Mouse (Mus musculus) cerebellum, adult 9-10 months (tissue): Measurements from ENCODE around the gene Brwd1.
"Not testable (repeated sequence)": the region's sequence is repeated elsewhere in the genome, so short reads cannot be mapped to it uniquely, and the experiment has no call there.

Source experiments
- DNase-seq: peaks from one replicate; pipeline ENCODE4 v3.0.0; 2022

The Brwd1 gene

DNA sequence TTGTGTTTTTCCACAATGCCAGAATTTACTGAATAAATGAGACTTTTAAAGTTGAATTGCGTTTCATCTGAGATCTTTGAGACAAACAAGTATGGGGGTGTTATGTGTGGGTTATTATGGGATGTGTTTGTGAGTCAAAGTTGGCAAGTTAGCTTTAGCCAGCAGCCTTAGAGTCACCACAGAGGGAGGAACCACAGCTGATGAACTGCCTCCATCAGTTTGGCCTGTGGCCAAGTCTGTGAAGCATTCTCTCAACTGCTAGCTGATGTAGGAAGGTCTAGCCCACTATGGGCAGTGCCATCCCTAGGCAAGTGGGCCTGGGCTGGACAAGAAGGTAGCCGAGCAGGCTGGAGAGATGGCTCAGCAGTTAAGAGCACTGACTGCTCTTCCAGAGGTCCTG is 111.5 kb downstream of the Brwd1 start:
- no peak for DNase-seq

DNA sequence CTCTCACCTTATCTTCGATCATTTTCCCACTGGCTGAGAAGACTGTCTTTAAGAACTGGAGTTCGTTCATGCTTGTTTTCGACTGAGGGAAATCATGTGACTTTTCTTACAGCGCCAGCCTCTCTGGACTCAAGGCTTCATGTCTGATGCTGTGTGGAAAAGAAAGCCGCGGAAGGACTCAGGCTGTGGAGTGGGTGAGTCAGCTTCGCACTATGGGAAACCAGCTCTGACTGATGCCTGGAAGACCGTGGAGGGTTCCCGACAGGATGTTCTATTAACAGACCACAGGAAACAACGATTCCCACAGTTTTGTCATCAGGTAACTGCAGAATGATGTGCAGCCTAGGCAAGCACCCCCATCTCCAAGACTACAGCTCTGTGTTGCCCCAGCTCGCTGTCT is 114.9 kb downstream of the Brwd1 start:
- DNase-seq, result no peak

DNA sequence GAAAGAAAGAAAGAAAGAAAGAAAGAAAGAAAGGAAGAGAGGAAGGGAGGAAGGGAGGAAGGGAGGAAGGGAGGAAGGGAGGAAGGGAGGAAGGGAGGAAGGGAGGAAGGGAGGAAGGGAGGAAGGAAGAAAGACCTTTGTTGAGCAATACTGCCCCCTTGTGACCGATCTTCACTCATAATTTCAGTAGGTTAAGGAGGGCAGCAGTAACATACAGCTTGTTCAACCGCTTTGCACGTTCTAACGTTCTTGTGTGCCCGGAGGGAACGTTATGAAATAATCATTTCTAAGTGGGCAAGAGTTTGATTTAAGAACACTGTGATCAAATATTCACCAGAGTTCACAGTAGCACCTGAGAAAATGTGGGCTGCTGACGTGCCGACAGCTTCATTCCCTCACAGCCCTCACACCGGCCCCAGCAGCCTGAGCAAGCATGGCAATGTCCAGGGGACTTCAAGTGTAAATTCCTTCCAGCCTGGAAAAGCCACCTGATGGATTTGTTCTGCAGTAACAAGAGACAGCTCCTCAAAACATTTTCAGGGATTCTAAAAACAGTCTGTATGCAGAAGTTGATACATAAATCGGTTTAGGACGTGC is 117.8 kb downstream of the Brwd1 start:
- DNase-seq, result peak; percentile 49

DNA sequence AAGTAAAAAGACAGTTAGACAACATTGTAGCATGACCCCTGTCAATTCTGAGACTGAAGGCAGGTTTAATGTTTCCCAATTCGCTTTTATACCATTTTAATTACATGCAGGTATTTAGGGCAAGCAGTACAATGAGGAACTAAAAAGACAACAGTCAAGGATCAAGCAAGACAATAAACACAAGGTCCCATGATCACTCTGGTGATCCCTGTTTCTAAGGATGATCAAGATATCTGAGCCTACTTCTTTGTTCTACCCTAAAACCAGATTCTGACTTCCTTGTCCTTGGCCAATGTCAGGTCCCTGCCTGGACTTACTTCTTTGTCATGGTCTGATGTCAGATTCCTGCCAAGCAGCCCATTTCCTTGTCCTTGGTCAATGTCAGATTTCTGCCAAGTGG is 120.8 kb downstream of the Brwd1 start:
- not testable (repeated sequence) for DNase-seq

DNA sequence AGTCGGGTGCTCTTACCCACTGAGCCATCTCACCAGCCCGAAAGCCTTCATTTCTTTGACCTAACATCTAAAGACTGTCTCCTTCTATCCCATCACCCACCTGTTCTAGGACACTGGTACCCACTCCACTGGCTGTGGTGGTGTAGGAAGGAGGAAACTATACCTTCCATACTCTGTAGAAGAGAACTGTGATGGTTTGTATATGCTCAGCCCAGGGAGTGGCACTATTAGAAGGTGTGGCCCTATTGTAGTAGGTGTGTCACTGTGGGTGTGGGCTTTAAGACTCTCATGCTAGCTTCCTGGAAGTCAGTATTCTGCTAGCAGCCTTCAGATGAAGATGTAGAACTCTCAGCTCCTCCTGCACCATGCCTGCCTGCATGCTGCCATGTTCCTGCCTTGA is 121.6 kb downstream of the Brwd1 start:
- DNase-seq, result not testable (repeated sequence)

DNA sequence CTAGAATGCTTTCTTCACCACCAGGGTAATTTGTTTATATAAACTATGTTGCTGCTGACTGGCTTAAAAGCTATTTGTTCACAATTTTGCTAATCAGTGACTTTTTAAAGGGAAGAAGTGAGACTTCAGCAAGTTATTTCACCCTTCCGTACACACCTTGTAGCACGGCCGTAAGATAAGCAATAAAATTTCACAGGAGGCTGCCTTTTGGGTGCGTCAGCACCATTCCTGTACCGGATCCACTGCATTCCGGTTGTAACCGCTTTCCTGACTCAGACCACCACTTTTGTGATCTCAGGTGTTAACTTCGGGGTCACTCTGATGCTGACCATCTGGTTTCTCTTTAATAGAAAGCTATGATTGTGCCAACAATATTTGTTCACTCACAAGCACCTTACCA is 124.2 kb downstream of the Brwd1 start:
- no peak for DNase-seq

DNA sequence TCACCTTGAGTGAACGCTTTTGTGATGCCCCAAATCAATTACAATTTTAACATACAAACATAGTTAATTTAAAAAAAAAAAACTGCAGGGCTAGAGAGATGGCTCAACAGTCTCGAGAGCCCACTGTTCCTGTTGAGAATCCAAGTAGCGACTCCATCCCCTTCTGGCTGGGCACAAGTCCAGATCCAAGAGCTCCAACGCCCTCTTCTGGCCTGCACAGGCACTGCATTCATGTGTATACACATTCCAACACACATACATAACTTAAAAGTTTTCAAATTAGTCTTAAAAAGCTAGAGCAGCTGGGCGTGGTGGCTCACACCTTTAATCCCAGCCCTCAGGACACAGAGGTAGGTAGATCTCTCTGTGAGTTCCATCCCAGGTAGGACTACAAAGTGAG is 125.7 kb downstream of the Brwd1 start:
- DNase-seq, result no peak

DNA sequence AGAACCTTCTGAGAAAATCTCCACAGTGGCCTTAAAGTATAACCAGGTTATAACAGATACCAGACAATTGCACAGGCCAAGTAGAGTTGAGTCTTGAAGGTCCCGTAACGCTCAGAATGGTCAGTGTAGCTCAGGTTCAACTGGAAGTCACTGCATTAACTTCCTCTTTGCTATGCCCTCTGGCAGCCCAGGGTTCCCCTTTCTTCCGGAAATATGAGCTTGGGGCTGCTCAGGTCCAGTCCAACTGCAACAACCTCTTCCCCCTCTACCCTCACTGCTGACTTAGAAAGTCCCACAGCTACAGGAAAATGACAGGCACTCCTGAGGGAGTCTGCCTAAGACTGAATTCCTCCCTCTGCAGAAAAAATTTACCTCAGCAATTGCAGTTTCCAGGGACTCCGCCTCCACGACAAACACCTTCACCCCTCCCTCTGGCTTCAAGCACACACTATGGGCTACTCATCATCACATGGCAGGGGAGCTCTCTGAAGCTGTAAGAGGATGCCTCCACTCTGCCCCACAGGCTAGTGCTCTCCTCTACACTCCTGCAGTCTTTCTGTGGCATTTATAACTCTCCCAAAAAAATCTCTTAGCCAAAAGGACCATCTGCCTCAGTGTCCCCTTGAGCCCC is 126.5 kb downstream of the Brwd1 start:
- DNase-seq, result no peak

DNA sequence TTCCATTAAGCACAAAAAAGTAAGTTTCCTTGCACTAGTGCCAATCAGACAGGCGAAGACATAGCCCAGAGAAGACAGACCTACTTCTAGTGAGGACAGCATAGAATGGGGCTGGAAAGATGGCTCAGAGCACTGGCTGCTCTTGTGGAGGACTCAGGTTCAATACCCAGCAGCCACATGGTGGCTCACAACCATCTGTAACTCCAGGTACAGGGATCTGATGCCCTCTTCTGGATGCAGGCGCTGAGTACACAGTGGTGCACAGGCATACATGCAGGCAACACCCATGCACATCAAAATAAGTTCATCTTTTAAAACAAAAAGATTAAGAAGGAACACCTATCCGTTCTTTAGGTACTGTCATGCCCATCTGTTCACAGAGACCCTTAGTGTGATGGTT is 128.0 kb downstream of the Brwd1 start:
- no peak for DNase-seq

DNA sequence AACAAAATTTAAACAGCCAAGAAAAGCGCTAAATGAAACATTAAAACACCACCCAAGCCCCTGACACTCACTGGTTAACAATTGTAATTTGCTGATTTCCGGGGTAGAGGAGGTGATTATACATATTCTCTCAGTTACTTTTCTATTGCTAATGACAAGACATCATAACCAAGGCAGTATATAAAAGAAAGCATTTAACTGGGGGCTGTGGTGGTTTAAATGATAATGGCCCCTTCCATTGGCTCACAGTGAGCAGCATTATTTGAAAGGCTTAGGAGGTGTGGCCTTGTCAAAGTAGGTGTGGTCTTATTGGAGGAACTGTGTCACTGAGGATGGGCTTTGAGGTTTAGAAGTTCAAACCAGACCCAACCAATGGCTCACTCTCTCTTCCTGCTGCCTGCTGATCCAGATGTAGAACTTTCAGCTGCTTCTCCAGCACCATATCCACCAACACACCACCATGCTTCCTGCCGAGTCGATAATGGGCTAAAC is 129.1 kb downstream of the Brwd1 start:
- DNase-seq, result no peak

DNA sequence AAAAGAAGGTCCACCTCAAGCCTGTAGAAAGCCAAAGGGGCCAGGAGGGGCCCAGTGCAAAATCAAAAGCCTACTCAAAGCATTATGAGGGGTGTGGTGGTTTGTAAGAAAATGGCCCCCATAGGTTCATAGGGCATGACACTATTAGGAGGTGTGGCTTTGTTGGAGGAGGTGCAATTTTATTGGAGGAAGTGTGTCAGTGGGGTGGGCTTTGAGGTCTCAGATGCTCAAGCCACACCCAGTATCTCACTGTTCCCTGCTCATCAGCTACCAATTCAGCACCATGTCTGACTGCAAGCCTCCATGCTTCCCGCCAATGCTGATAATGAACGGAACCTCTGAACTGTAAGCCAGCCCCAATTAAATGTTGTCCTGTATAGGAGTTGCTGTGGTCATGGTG is 130.9 kb downstream of the Brwd1 start:
- DNase-seq, result no peak

DNA sequence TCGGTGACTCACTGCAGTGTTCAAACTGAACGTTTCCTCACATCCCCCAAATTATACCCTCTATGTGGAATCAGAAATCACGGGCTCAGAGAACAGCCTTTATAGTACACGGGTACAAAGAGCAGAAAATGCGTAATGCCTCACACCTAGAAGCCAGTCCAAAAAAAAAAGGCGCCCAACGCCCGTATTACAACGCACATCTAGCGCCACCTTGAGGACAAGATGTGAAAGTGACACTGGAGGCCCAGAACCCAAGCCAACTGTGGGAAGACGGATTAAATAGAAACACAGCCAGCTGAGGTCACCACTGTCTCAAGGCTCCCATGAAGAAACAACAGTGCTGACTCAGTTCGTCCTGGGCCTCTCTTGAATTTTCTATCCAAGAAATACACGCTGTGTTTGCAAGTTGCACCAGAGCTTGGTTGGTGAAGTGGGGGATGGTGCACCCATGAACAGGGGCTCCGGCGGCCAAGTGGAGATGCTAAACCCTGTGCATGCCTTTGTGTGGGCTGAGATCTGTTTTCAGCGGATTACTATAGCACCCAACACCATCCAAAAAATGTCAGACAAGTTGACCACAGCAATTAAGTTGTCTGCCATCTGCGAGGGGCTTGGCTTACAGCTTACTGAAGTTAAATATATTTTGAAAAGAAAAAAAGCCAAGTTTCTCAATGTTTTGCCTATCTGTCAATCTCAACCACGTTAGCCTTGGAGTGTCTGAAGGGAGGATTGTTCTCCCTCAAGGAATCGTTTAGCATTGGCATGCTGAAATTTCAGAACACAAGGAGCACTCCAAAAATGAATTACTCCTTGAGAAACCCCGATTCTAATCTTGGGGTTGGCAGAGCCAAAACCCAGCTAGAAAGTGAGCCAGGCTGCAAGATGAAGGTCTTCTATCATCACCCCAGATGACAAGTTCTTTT is 136.7 kb downstream of the Brwd1 start:
- DNase-seq, result peak; percentile 84

DNA sequence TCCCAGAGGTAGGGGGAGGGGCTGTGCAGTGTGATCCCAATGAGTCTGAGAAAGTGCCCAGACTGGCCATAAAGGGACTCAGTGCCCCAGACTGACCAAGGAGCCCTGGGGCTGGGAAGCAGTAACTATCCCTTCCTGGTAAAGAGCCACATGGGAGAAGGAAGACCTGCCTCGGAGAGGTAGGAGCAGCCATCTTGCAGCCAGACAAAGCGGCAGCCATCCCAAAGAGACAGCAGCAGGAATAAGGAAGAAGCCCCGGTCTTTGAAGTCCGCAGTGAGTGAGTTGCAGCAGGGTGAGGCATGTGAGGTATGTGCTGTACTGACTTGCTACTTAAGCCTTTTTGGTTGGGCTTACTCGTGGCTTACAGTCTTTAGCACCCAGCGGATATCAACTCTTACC is 139.1 kb downstream of the Brwd1 start:
- DNase-seq, result no peak
